ENCODE assay signal across 8 mouse cellular contexts in the genomic region with DNA sequence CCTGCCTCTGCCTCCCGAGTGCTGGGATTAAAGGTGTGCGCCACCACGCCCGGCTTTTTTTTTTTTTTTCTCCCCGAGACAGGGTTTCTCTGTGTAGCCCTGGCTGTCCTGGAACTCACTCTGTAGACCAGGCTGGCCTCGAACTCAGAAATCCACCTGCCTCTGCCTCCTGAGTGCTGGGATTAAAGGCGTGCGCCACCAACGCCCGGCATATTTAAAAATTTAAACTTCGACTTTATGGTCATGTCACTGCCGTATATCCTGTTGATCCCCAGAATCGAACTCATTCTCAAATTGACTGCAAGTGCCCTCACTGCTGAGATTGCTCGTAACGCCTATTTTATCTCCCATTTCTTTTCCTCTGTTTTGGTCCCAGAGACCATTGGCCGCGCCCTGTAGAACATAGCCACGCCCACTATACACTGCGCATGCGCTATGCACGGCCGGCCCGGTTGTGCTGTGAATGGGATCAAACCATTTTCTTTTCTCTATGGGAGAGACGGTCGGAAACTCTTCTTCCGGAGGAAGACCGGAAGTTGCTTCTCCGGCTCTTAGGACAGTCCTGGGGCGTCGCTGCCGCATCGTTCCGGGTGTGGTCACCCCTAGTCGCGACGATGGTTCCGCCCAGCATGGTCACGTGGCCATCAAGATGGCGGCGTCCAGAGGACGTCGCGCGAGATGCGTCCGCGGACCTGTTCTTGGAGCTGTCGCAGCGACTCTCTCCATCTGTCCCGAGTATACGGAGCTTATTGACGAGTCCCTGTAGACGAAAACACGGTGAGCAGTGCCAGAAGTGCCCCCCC. TPM values are rescaled to one million over a fixed set of nuclear protein-coding genes. Genes with fewer than 3 reads are reported as not detected.
A peak's percentile ranks its signal among the peaks of the same experiment; 100 is the strongest.
DNase-seq lines count a peak whose midpoint lies in the region; ATAC-seq lines count a peak whose summit lies in the region.

A gene (plus strand): TSS at position 627 of the 803 bp plus-strand sequence.
A gene (plus strand): TSS at position 665 of the 803 bp plus-strand sequence.

- H3K4me2 ChIP-seq in hindbrain, embryonic 14.5 days (replicated peaks) = peak within 1 kb of the TSS; percentile 64

- H3K36me3 ChIP-seq in hindbrain, embryonic 14.5 days (replicated peaks; ENCODE audit: control insufficient read depth, insufficient read depth) = peaks cover 28% of the 10 kb centered on the region

- peak; percentile 100 for DNase-seq in R1 (ENCODE audit: low read depth, low spot score)
- DNase-seq in cerebellum, postnatal 25 days = peak; percentile 98 to 100
- peak; percentile 98 to 99 for DNase-seq in frontal cortex, postnatal 25 days (ENCODE audit: low spot score in 2 of 2)
- DNase-seq in hindbrain, embryonic 14.5 days (ENCODE audit: low spot score) = peak; percentile 100
- DNase-seq in layer of hippocampus, postnatal 36 days = peak; percentile 97 to 98
- DNase-seq in lung, postnatal 36 days = peak; percentile 99
- peak; percentile 99 for DNase-seq in retina, postnatal 1 day
- peak; percentile 98 to 99 for DNase-seq in urinary bladder, adult 18-20 months (ENCODE audit: low spot score in 2 of 2)

- 4% methylated on average over 50 of the region's 54 CpGs for WGBS in hindbrain, embryonic 14.5 days

- H3K27me3 ChIP-seq in hindbrain, embryonic 14.5 days (ENCODE audit: control insufficient read depth, insufficient read depth, low read length) = no peaks in the 10 kb centered on the region

- peak within 1 kb of the TSS; percentile 85 for H3K4me3 ChIP-seq in hindbrain, embryonic 14.5 days (replicated peaks; ENCODE audit: low read length)

- H3K9ac ChIP-seq in hindbrain, embryonic 14.5 days = peak within 1 kb of the TSS; percentile 83

- peak; percentile 94 for ATAC-seq in hindbrain, embryonic 14.5 days (ENCODE audit: low FRiP score)

- no peaks in the 10 kb centered on the region for H3K9me3 ChIP-seq in hindbrain, embryonic 14.5 days (ENCODE audit: control insufficient read depth, low read length)

- peak within 1 kb of the TSS; percentile 86 for H3K27ac ChIP-seq in hindbrain, embryonic 14.5 days

- peaks cover 12% of the 10 kb centered on the region for H3K4me1 ChIP-seq in hindbrain, embryonic 14.5 days (replicated peaks; ENCODE audit: control insufficient read depth, insufficient read depth, low read length)

RNA-seq across cellular contexts. Expression of the first gene that starts in this region (rescaled TPM):
- 68.9 TPM in 2 replicates for polyA plus RNA-seq in hindbrain, embryonic 14.5 days (2014; fragmentation: Nextera tagmentation; extraction: Ambion mirVana)
- total RNA-seq in layer of hippocampus, postnatal 36 days (2021) = 10 to 100 TPM; 72.5 to 76.9 TPM

RNA-seq across cellular contexts. Expression of the second gene that starts in this region (rescaled TPM):
- 5.5 and 5.7 TPM in 2 replicates for polyA plus RNA-seq in hindbrain, embryonic 14.5 days (2014; fragmentation: Nextera tagmentation; extraction: Ambion mirVana)
- total RNA-seq in layer of hippocampus, postnatal 36 days (2021) = 1 to 10 TPM; 4.0 to 6.6 TPM

Comparison
In these comparisons a context has a peak if more than half of its experiments do, and no peak if none do; other contexts are left out.
1. Peak in every context shown above with its lines: DNase-seq, ATAC-seq, H3K4me3 ChIP-seq and H3K27ac ChIP-seq.